Mouse (Mus musculus): ENCODE results near the gene Gm3952. TPM values are rescaled to one million over a fixed set of nuclear protein-coding genes. Genes with fewer than 3 reads are reported as not detected.

Gene Gm3952
- polyA plus RNA-seq (2015; fragmentation: Nextera tagmentation; extraction: Ambion mirVana) = not detected in 2 replicates

DNA sequence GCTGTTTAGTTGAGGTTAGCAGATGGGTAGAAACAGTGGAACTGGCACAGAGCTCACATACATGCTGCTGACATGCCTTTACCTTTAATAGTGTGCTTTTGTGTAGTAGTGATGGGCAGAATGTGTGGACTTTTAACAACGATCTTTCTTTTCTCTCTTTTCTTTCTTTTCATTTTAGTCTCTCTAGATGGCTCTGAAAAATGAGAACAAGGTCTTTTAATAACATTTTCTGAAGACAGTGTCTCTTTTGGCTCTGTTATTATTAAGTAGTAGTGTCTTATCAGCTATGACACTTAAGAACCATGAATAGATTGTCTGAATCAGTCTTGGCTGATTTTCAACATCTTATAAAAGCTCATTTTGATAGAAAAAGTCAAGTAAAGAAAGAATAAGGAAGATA lies at the start of gene Gm3952:
TSS of gene Gm3952 (minus strand) at position 101 of the 400 bp plus-strand sequence.

Other genes with a start within 250 kb of the Gm3952 start
- gene Itgb1, start 113.0 kb downstream of the Gm3952 start, polyA plus RNA-seq (2015; fragmentation: Nextera tagmentation; extraction: Ambion mirVana) = 250 and 256 TPM in 2 replicates

Measured in skeletal muscle tissue, postnatal 0 days (tissue).